ENCODE assay signal across 25 mouse cellular contexts in the genomic region with DNA sequence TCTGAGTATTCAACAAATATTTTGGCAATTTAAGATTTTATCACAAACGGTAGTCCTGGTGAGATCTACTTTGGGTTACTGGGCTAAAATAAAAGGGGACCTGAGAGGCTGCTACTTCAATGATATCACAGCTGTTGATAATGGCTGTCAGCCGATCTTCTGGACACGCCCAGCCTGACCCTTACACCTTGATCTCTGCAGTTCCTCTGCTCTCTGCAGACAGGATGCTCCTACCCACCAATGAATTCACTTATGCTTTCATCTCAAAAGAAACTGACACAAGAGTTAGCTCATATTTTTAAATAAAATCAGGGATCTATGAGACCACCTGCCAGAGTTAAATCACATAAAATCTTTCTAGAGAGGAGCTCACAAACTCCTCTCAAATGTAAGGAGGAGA.
DNase-seq lines count a peak whose midpoint lies in the region; ATAC-seq and TF ChIP-seq lines count a peak whose summit lies in the region.
"Had no signal": no experiment of that assay in that cellular context is flagged by ENCODE, and none has a peak within 500 bp of the region (broad histone marks: within the 10 kb centered on the region; RNA-seq: fewer than 3 reads in every experiment).

No protein-coding gene starts in this region.

- H3K9ac ChIP-seq in forebrain, embryonic 12.5 days: no peak overlapping the region
- H3K9ac ChIP-seq in stomach, postnatal 0 days (ENCODE audit: low read length): no peak overlapping the region
- H3K9ac ChIP-seq: forebrain, postnatal 0 days; heart, embryonic 13.5 days; hindbrain, embryonic 12.5 days; hindbrain, embryonic 15.5 days had no signal

- 0 out of 2 replicates have a peak, but pooled peaks cover 3% of the 10 kb centered on the region for H3K4me1 ChIP-seq in forebrain, embryonic 12.5 days
- H3K4me1 ChIP-seq in stomach, postnatal 0 days (replicated peaks; ENCODE audit: control insufficient read depth, insufficient read depth): no peaks in the 10 kb centered on the region
- H3K4me1 ChIP-seq: forebrain, embryonic 10.5 days; hindbrain, embryonic 12.5 days; hindbrain, embryonic 15.5 days had no signal

- H3K4me2 ChIP-seq in forebrain, embryonic 12.5 days: no peak overlapping the region
- H3K4me2 ChIP-seq in stomach, postnatal 0 days (replicated peaks; ENCODE audit: low read depth): no peak overlapping the region
- H3K4me2 ChIP-seq: heart, embryonic 13.5 days; hindbrain, embryonic 12.5 days; hindbrain, embryonic 15.5 days had no signal

- H3K9me3 ChIP-seq in forebrain, embryonic 12.5 days: no peaks in the 10 kb centered on the region
- H3K9me3 ChIP-seq in stomach, postnatal 0 days (ENCODE audit: control insufficient read depth, low read length): no peaks in the 10 kb centered on the region
- H3K9me3 ChIP-seq: forebrain, embryonic 10.5 days; heart, embryonic 10.5 days; heart, embryonic 13.5 days; hindbrain, embryonic 12.5 days; hindbrain, embryonic 15.5 days had no signal

- TF ChIP-seq EP300 in stomach, postnatal 0 days (optimal IDR thresholded peaks at IDR 0.05): no peak

- H3K27ac ChIP-seq in forebrain, embryonic 12.5 days: no peak overlapping the region
- H3K27ac ChIP-seq in stomach, postnatal 0 days (replicated peaks): no peak overlapping the region
- H3K27ac ChIP-seq: forebrain, embryonic 10.5 days; heart, adult 2 months; heart, embryonic 10.5 days; heart, embryonic 13.5 days; hindbrain, embryonic 12.5 days; hindbrain, embryonic 15.5 days had no signal

- peak; percentile 64 for ATAC-seq in CD4-positive, CD25-positive, alpha-beta regulatory T cell, adult 4 months
- ATAC-seq in forebrain, embryonic 12.5 days (ENCODE audit: low FRiP score): no peak
- no peak for ATAC-seq in stomach, postnatal 0 days (ENCODE audit: low FRiP score, low TSS enrichment)
- ATAC-seq: forebrain, embryonic 14.5 days; forebrain, postnatal 0 days; intestine, embryonic 16.5 days; Patski had no signal

- H3K36me3 ChIP-seq in forebrain, embryonic 12.5 days (replicated peaks): peaks cover 17% of the 10 kb centered on the region
- peaks cover 8% of the 10 kb centered on the region; the same call in 1 of the 2 replicates for H3K36me3 ChIP-seq in stomach, postnatal 0 days (ENCODE audit: control insufficient read depth, insufficient read depth, low read length)

- WGBS in forebrain, embryonic 12.5 days: 85% methylated on average over 3 of the region's 3 CpGs
- 56% methylated on average over 3 of the region's 3 CpGs for whole genome bisulfite sequencing in stomach, postnatal 0 days

- TF ChIP-seq CTCF in stomach, postnatal 0 days (IDR thresholded peaks at IDR 0.05; ENCODE audit: low read depth): no peak

- H3K27me3 ChIP-seq in forebrain, embryonic 12.5 days: no peaks in the 10 kb centered on the region
- no peaks in the 10 kb centered on the region for H3K27me3 ChIP-seq in stomach, postnatal 0 days (ENCODE audit: control insufficient read depth, insufficient read depth, low read length)
- H3K27me3 ChIP-seq: heart, embryonic 13.5 days; hindbrain, embryonic 12.5 days; hindbrain, embryonic 15.5 days; Patski had no signal

- intact Hi-C loops in heart, postnatal 25 days (cut with DNase I): no loop called here

- no peak overlapping the region for H3K4me3 ChIP-seq in forebrain, embryonic 12.5 days (replicated peaks)
- no peak overlapping the region for H3K4me3 ChIP-seq in stomach, postnatal 0 days (ENCODE audit: low read depth, low read length)
- H3K4me3 ChIP-seq: forebrain, embryonic 10.5 days; heart, adult 2 months; heart, embryonic 10.5 days; heart, embryonic 13.5 days; hindbrain, embryonic 12.5 days; hindbrain, embryonic 15.5 days had no signal

- DNase-seq in heart, adult 11 months: peak; percentile 43
- no peak for DNase-seq in heart, postnatal 25 days (ENCODE audit: low spot score)
- peak; percentile 38 for DNase-seq in induced T-regulatory cell, adult 2 months (ENCODE audit: low read depth)
- DNase-seq in frontal cortex, postnatal 36 days (ENCODE audit: low spot score in 2 of 2): no peak
- DNase-seq in stomach, postnatal 0 days (ENCODE audit: low spot score): no peak
- DNase-seq: adrenal gland, adult 8-10 months; adrenal gland, postnatal 25 days; cerebellum, adult 11-12 months; cerebellum, adult 8-10 months; cerebellum, postnatal 10 days; cerebellum, postnatal 36 days; forebrain, postnatal 0 days; gastrocnemius, postnatal 25 days; heart, adult 2 months; heart, postnatal 14 days had no signal

Comparison
In these comparisons a context has a peak if more than half of its experiments do, and no peak if none do; other contexts are left out.
1. DNase-seq: peak in heart, adult 11 months (single experiment) and induced T-regulatory cell, adult 2 months (single experiment); none in heart, postnatal 25 days (single experiment), frontal cortex, postnatal 36 days (0 of 2) and stomach, postnatal 0 days (single experiment).